Mouse (Mus musculus): ENCODE measurements at regions not wholly inside any gene's neighbourhood (a gene's known extent, or its start where the extent isn't known, plus 50 kb on each side); places are given as distances from the start of the nearest gene placed in this dataset.
A peak's percentile ranks its signal among the peaks of the same experiment; 100 is the strongest.

DNA sequence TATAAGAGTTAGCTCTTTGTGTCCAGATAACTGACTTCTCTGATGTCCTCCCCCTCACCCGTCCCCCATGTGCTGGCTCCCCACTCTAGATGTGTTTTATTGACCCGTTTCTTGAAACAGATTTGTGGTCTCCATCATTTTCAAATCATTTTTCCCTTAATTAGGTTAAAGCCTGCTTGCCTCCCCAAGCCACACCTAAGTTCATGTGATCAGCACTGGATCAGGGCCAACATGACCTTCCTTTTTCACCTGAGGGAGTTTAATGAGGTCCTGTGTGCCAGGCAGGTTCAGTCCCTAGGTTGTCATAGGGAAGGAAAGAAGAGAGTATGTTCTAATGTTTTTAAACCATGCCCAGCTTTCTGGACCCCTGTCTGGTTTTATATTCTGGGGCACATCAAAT lies 390.9 kb upstream of the Slc35b3 start:
- no peak for DNase-seq (ENCODE audit: low spot score in 2 of 2)

DNA sequence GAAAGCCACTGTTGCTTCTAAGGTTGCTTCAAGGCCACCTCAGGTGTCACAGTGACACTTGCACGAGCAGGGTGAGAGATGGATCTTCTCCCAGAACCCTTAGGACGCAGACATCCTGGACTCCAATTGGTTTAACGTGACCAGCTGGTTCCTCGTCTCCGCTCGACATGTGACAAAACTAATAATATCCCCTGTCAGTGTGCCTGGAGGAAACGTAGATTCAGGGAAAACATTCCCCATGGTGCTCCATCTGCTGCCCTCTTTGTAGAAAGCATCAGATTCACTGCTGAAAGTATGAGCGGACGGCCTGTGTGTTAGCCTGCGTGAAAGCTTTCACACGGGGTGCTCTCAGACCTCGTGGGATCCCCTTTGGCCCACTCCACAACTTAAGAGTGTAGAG lies 390.0 kb upstream of the Slc35b3 start:
- peak; percentile 33 to 46 for DNase-seq (ENCODE audit: low spot score in 2 of 2)

GRCm38 (mm10) chr13:39347761-39348160 lies 387.1 kb upstream of the Slc35b3 start:
- DNase-seq (ENCODE audit: low spot score in 2 of 2) = no peak

DNA sequence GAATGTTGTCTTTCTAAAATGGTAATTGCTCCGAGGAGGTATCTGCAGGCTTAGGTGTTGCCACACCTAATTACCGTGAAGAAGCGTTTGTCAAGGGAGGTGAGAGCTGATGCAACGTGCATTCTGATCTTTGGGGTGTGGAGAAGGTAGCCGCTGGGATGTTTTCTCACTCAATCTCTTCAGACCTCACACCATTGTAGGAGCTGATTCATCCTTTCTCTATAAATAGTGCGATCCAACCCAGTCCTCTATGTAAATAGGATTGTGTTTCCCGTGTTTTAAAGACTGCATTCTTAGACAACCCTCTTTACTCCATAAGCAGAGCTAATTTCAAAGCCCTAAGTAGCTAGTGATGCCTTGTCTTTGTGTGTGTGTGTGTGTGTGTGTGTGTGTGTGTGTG lies 374.2 kb upstream of the Slc35b3 start:
- no peak for DNase-seq (ENCODE audit: low spot score in 2 of 2)

DNA sequence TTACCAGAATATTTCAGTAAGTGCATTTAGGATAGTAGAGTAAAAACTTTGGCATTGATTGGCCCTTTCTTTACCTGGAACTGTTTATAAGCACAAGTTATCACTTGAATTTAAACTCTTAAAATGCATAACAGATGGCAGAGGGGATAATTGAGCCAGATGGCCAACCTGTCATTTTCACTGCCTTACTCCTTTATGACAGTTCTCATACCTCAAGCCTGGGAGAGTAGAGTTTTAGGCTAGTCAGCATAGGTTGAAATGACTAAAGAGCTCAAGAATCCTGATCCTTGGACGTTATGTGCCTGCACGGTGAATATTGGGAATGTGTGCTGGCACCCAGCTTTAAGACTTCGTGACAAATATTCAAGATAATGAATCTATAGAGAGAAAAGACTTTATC lies 369.1 kb upstream of the Slc35b3 start:
- no peak for DNase-seq (ENCODE audit: low spot score in 2 of 2)

GRCm38 (mm10) chr13:39326176-39326575 lies 365.5 kb upstream of the Slc35b3 start:
- DNase-seq (ENCODE audit: low spot score in 2 of 2) = no peak

DNA sequence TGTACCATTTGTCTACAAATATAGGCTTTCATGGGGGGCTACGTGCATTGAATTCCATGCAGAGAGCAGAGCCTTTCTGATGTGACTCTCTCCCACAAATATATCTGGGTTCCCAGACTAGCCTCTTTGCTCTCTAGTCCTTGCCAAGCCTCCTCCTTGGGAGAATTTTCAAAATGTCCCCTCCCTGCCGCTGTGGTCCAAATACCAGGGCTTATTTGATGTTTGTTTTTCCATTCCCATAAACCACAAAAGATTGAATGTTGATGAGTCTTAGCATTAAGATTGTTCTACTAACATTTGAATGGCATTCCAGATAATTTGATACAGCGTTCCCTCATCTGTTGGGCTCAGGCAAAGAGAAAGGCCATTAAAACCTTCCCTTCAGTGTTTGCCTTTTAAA lies 360.4 kb upstream of the Slc35b3 start:
- no peak for DNase-seq (ENCODE audit: low spot score in 2 of 2)

- DNase-seq (ENCODE audit: low spot score in 2 of 2) = no peak
These were observed 349.1 kb upstream of the Slc35b3 start for GRCm38 (mm10) chr13:39309758-39310157.

GRCm38 (mm10) chr13:39307845-39308244 lies 347.2 kb upstream of the Slc35b3 start:
- no peak for DNase-seq (ENCODE audit: low spot score in 2 of 2)

- no peak for DNase-seq (ENCODE audit: low spot score in 2 of 2)
These were observed 346.2 kb upstream of the Slc35b3 start for GRCm38 (mm10) chr13:39306851-39307250.

GRCm38 (mm10) chr13:39297129-39297528 lies 336.5 kb upstream of the Slc35b3 start:
- no peak for DNase-seq (ENCODE audit: low spot score in 2 of 2)

DNA sequence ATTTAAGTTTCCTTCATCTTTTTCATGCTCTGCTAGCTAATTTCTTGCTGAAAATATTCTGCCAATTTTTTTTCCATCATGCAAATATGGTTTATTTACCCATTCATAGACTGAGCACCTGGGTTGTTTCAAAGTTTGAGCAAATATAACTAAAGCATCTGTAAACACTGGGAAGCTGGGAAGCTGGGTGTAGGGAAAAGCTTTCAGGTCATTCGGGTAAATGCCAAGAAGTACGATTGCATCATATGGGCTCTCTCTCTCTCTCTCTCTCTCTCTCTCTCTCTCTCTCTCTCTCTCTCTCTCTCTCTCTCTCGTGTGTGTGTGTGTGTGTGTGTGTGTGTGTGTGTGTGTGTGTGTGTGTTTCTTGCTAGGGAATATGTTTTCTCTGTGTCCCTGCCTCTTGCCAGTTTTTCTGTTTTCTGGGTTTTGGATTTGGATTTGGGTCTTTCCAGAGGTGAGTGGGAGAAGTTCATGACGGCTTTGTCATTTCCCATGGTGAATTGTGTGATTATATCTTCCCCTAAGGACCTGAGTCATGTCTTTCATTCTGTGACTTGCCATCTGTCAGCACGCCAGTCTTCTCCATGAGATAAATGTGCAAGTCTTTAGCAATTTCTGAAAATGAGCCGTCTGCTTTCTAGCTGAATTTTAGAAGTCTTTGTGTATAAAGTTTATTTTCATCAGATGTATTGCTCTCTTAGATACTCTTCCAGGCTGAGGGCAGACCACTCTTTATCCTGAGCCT lies 329.7 kb upstream of the Slc35b3 start:
- no peak for DNase-seq (ENCODE audit: low spot score in 2 of 2)

GRCm38 (mm10) chr13:39282272-39282671 lies 321.6 kb upstream of the Slc35b3 start:
- no peak for DNase-seq (ENCODE audit: low spot score in 2 of 2)

GRCm38 (mm10) chr13:39278101-39278500 lies 317.4 kb upstream of the Slc35b3 start:
- DNase-seq (ENCODE audit: low spot score in 2 of 2) = no peak

- DNase-seq (ENCODE audit: low spot score in 2 of 2) = no peak
These were observed 305.3 kb upstream of the Slc35b3 start for GRCm38 (mm10) chr13:39266024-39266423.

GRCm38 (mm10) chr13:39256708-39257107 lies 296.0 kb upstream of the Slc35b3 start:
- DNase-seq (ENCODE audit: low spot score in 2 of 2) = no peak

DNA sequence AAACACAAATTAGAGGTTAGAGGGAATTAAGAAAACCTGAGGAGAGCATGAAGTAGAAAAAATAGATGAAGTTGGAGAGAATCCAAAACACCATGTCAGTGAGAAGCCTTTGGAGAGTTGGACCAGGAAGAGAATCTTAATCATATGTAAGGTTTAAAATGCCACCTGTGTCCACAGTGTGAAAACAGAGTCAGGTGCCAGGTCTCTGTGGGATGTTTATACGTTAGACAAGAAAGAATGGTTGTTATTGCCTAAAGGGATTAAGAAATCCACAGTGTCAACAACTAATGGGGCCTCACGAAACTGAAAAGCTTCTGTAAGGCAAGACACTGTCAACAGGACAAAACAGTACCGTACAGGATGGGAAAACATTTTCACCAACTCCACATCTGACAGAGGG lies 294.7 kb upstream of the Slc35b3 start:
- DNase-seq (ENCODE audit: low spot score in 2 of 2) = no peak

DNA sequence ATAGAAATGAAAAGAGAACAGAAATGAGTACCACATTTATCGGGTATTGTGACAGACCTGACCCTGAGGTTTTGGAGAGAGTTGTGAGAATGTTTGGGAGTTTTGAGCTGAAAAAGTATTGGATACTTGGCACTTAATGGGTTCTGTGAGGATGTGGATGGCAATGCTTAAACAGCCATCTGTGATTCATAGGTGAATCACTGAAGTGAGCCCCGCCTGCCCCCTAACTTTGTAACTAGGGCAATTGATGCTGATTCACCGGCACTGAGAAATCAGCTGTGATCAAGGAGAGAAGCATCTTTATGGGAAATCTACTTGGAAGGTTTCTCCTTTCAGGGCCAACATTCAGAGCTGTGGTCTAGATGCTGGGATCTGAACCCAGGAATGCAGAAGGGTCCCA lies 291.9 kb upstream of the Slc35b3 start:
- no peak for DNase-seq (ENCODE audit: low spot score in 2 of 2)

DNA sequence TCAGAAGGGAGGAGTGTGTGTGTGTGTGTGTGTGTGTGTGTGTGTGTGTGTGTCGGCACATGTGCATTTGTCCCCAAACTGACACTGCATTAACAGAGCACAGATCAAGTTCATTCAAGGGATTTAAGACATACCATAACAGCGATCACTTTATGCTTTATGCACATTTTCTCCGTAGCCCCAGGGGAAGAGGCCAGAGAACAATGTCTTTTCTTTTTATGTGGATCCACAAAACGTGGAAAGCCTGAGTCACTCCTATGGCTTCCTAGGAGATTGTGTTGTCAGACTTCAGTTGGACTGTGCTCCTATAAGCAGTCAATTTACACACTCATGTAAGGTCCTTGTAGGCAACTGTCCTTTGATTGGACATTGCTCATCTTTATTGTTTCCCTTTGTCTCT lies 289.4 kb upstream of the Slc35b3 start:
- no peak for DNase-seq (ENCODE audit: low spot score in 2 of 2)

GRCm38 (mm10) chr13:39226829-39227228 lies 266.2 kb upstream of the Slc35b3 start:
- no peak for DNase-seq (ENCODE audit: low spot score in 2 of 2)

- no peak for DNase-seq (ENCODE audit: low spot score in 2 of 2)
These were observed 265.0 kb upstream of the Slc35b3 start for GRCm38 (mm10) chr13:39225651-39226050.

- no peak for DNase-seq (ENCODE audit: low spot score in 2 of 2)
These were observed 250.4 kb upstream of the Slc35b3 start for GRCm38 (mm10) chr13:39211076-39211475.

GRCm38 (mm10) chr13:39183715-39184179 lies 223.1 kb upstream of the Slc35b3 start:
- DNase-seq (ENCODE audit: low spot score in 2 of 2) = peak; percentile 28 to 43
